Mouse (Mus musculus) C2C12 (cell line): ENCODE results near the gene Rbm28. TPM values are rescaled to one million over a fixed set of nuclear protein-coding genes. Genes with fewer than 3 reads are reported as not detected.
"Not testable (repeated sequence)": the region's sequence is repeated elsewhere in the genome, so short reads cannot be mapped to it uniquely, and the experiment has no call there.

Source experiments
- H3K27me3 ChIP-seq: one replicate; pipeline ENCODE4 v1.6.1; 2011; ENCODE audit not compliant: control insufficient read depth, insufficient read depth, insufficient read length
- H3K36me3 ChIP-seq: one replicate; pipeline ENCODE4 v1.6.1; 2011; ENCODE audit not compliant: control insufficient read depth, insufficient read depth
- H3K4me3 ChIP-seq: one replicate; pipeline ENCODE4 v1.5.1; 2011; ENCODE audit warnings: mild to moderate bottlenecking, control low read depth; ENCODE audit not compliant: poor library complexity, insufficient read depth, severe bottlenecking
- H3K79me2 ChIP-seq: one replicate; pipeline ENCODE4 v1.6.1; 2011; ENCODE audit not compliant: control insufficient read depth, insufficient read depth
- H3K79me3 ChIP-seq: one replicate; pipeline ENCODE4 v1.6.1; 2011; ENCODE audit warnings: low read depth, control low read depth
- H3ac ChIP-seq: one replicate; pipeline ENCODE3; 2011; ENCODE audit warnings: low read depth; ENCODE audit not compliant: control insufficient read depth, insufficient read length
- CEBPB ChIP-seq: IDR thresholded peaks from one replicate; pipeline ENCODE4 v1.6.1; 2011; ENCODE audit warnings: low read depth, mild to moderate bottlenecking, control low read depth, moderate library complexity
- CTCF ChIP-seq: IDR thresholded peaks from one replicate; pipeline ENCODE4 v1.5.1; 2011; ENCODE audit not compliant: control insufficient read depth, insufficient read depth, insufficient read length
- FOSL1 ChIP-seq: IDR thresholded peaks from one replicate; pipeline ENCODE4 v1.8.0; 2011; ENCODE audit warnings: mild to moderate bottlenecking, low read length; ENCODE audit not compliant: poor library complexity, insufficient read depth, severe bottlenecking
- MAX ChIP-seq: IDR thresholded peaks from one replicate; pipeline ENCODE4 v1.6.1; 2011; ENCODE audit warnings: mild to moderate bottlenecking, control low read depth
- MYOD1 ChIP-seq: IDR thresholded peaks from one replicate; pipeline ENCODE4 v1.6.1; 2011; ENCODE audit warnings: low read depth; ENCODE audit not compliant: control insufficient read depth, insufficient read length
- MYOG ChIP-seq: IDR thresholded peaks from one replicate; pipeline ENCODE4 v1.6.1; 2011; ENCODE audit not compliant: control insufficient read depth, insufficient read length; ENCODE audit errors: extremely low read depth
- USF1 ChIP-seq: IDR thresholded peaks from one replicate; pipeline ENCODE4 v1.6.1; 2011; ENCODE audit warnings: low read depth, mild to moderate bottlenecking, control low read depth, moderate library complexity
- polyA plus RNA-seq: library from polyadenylated mRNA; unstranded; fragments of >200 nt; fragmentation: generic; extraction: Trizol; gene quantifications from one replicate; pipeline ENCODE4 v1.2.1, GENCODE M21; 2012; ENCODE audit warnings: missing spikeins

The Rbm28 gene
- polyA plus RNA-seq, 1 experiment, result 18.2 TPM

GRCm38 (mm10) chr6:29170952-29171388 lies 6.2 kb upstream of the Rbm28 start:
- no peaks in the 10 kb centered on the region for H3K79me3 ChIP-seq
- peaks cover 56% of the 10 kb centered on the region for H3K27me3 ChIP-seq
- no peaks in the 10 kb centered on the region for H3K36me3 ChIP-seq
- H3K79me2 ChIP-seq, result no peaks in the 10 kb centered on the region
- peak overlapping the region; percentile 88 for H3ac ChIP-seq
- TF ChIP-seq USF1 (no peak), MYOG (no peak), FOSL1 (no peak), CTCF (peak; percentile 97), CEBPB (no peak), MYOD1 (no peak), MAX (peak; percentile 86)
- no peak overlapping the region for H3K4me3 ChIP-seq

- Histone ChIP-seq H3ac (peak overlapping the region; percentile 88), H3K4me3 (no peak overlapping the region), H3K27me3 (peaks cover 49% of the 10 kb centered on the region), H3K79me3 (no peaks in the 10 kb centered on the region), H3K79me2 (no peaks in the 10 kb centered on the region), H3K36me3 (no peaks in the 10 kb centered on the region)
- no peak for TF ChIP-seq MAX
- no peak for TF ChIP-seq MYOG
- no peak for TF ChIP-seq CTCF
- TF ChIP-seq FOSL1, result no peak
- TF ChIP-seq CEBPB, result no peak
- TF ChIP-seq MYOD1, result no peak
- no peak for TF ChIP-seq USF1
These were observed 5.5 kb upstream of the Rbm28 start for GRCm38 (mm10) chr6:29170063-29170921.

- Histone ChIP-seq H3K79me2 (no peaks in the 10 kb centered on the region), H3K27me3 (peaks cover 46% of the 10 kb centered on the region)
These were observed 4.9 kb upstream of the Rbm28 start for GRCm38 (mm10) chr6:29169675-29170062.

GRCm38 (mm10) chr6:29168871-29169270 lies 4.1 kb upstream of the Rbm28 start:
- H3ac ChIP-seq, result no peak overlapping the region
- peaks cover 39% of the 10 kb centered on the region for H3K27me3 ChIP-seq
- H3K4me3 ChIP-seq, result no peak overlapping the region
- H3K79me3 ChIP-seq, result peaks cover 5% of the 10 kb centered on the region
- H3K36me3 ChIP-seq, result no peaks in the 10 kb centered on the region
- no peak for TF ChIP-seq CEBPB
- TF ChIP-seq MYOG, result no peak
- no peak for TF ChIP-seq USF1
- no peak for TF ChIP-seq MYOD1
- TF ChIP-seq MAX, result no peak
- TF ChIP-seq FOSL1, result no peak
- TF ChIP-seq CTCF, result no peak
- peaks cover 6% of the 10 kb centered on the region for H3K79me2 ChIP-seq

More at GRCm38 (mm10) chr6:29169675-29170062, 4.9 kb upstream of the Rbm28 start:
- Histone ChIP-seq H3ac (no peak overlapping the region), H3K4me3 (no peak overlapping the region), H3K79me3 (no peaks in the 10 kb centered on the region), H3K36me3 (no peaks in the 10 kb centered on the region)
- TF ChIP-seq MAX (no peak), FOSL1 (no peak), MYOD1 (no peak), MYOG (no peak)

- Histone ChIP-seq H3K4me3 (no peak overlapping the region), H3ac (no peak overlapping the region), H3K79me3 (peaks cover 29% of the 10 kb centered on the region), H3K36me3 (no peaks in the 10 kb centered on the region), H3K79me2 (peaks cover 33% of the 10 kb centered on the region), H3K27me3 (peaks cover 24% of the 10 kb centered on the region)
- no peak for TF ChIP-seq MYOD1
- TF ChIP-seq USF1, result no peak
- TF ChIP-seq CTCF, result no peak
- TF ChIP-seq MAX, result no peak
- TF ChIP-seq MYOG, result no peak
- TF ChIP-seq FOSL1, result no peak
These were observed 1.4 kb upstream of the Rbm28 start for GRCm38 (mm10) chr6:29166196-29166595.

GRCm38 (mm10) chr6:29161291-29161690 lies 3.5 kb downstream of the Rbm28 start:
- H3ac ChIP-seq, H3K4me3 ChIP-seq, H3K27me3 ChIP-seq: not testable (repeated sequence)
- Histone ChIP-seq H3K36me3 (peaks cover 41% of the 10 kb centered on the region), H3K79me2 (peaks cover 51% of the 10 kb centered on the region), H3K79me3 (peaks cover 39% of the 10 kb centered on the region)

GRCm38 (mm10) chr6:29160786-29161185 lies 4.0 kb downstream of the Rbm28 start:
- no peak overlapping the region for H3K4me3 ChIP-seq
- no peak overlapping the region for H3ac ChIP-seq
- H3K79me3 ChIP-seq, result peaks cover 39% of the 10 kb centered on the region
- H3K36me3 ChIP-seq, result peaks cover 46% of the 10 kb centered on the region
- H3K27me3 ChIP-seq, result no peaks in the 10 kb centered on the region
- peaks cover 51% of the 10 kb centered on the region for H3K79me2 ChIP-seq
- no peak for TF ChIP-seq MYOG
- TF ChIP-seq MAX, result no peak
- TF ChIP-seq MYOD1, result no peak
- TF ChIP-seq CTCF, result no peak
- no peak for TF ChIP-seq CEBPB
- no peak for TF ChIP-seq FOSL1
- no peak for TF ChIP-seq USF1
